Mouse (Mus musculus) brain, embryonic 14.5 days (tissue): Measurements from ENCODE around the gene Scgb2b26.

Experiments used
- CTCF ChIP-seq: fragments of 200-500 bp; IDR thresholded peaks from 2 replicates; pipeline ENCODE4 v1.5.1; 2012; ENCODE audit warnings: inconsistent platforms, mild to moderate bottlenecking, moderate library complexity, borderline replicate concordance; ENCODE audit not compliant: insufficient read depth, insufficient read length; ENCODE audit errors: extremely low read depth
- POLR2A ChIP-seq: fragments of 200-500 bp; IDR thresholded peaks from 2 replicates; pipeline ENCODE4 v1.6.1; 2012; ENCODE audit warnings: mild to moderate bottlenecking, inconsistent platforms, borderline replicate concordance; ENCODE audit not compliant: poor library complexity, insufficient read depth, insufficient read length, severe bottlenecking; ENCODE audit errors: extremely low read depth

- TF ChIP-seq CTCF = no peak
- TF ChIP-seq POLR2A = no peak
Measured at GRCm38 (mm10) chr7:33944940-33945339, at the start of gene Scgb2b26.
